Mouse (Mus musculus) olfactory bulb, adult 2 months (tissue): ENCODE measurements around the gene Mettl2.
A peak's percentile ranks its signal among the peaks of the same experiment; 100 is the strongest.

ENCODE experiments used
- CTCF ChIP-seq: fragments of 200-500 bp; IDR thresholded peaks from 2 replicates; pipeline ENCODE4 v1.5.1; 2012; ENCODE audit warnings: low read depth, mild to moderate bottlenecking, low read length, moderate library complexity; ENCODE audit not compliant: insufficient read depth
- POLR2A ChIP-seq: fragments of 200-500 bp; IDR thresholded peaks from 2 replicates; pipeline ENCODE4 v1.6.1; 2012; ENCODE audit warnings: mild to moderate bottlenecking, low read depth, low read length, moderate library complexity; ENCODE audit not compliant: insufficient read depth

GRCm38 (mm10) chr11:105125735-105126519 is at the start of gene Mettl2:
- TF ChIP-seq CTCF, result no peak
- peak; percentile 43; the same call in 1 of the 2 replicates for TF ChIP-seq POLR2A
